Mouse (Mus musculus) MEL (cell line): ENCODE measurements around the gene Sos1. TPM values are rescaled to one million over a fixed set of nuclear protein-coding genes. Genes with fewer than 3 reads are reported as not detected.
A peak's percentile ranks its signal among the peaks of the same experiment; 100 is the strongest.

Experiments
- DNase-seq: peaks from one replicate; pipeline ENCODE4 v3.0.0; 2011; ENCODE audit warnings: low read depth, low spot score
- H3K27ac ChIP-seq: 2 replicates; pipeline ENCODE4 v1.5.1; 2012; ENCODE audit warnings: low read depth, mild to moderate bottlenecking, control low read depth, low read length, moderate library complexity; ENCODE audit not compliant: control insufficient read depth
- H3K27me3 ChIP-seq, 2 experiments: fragments of 150-350 bp in 1 of 2; sonication (generic) in 1 of 2; 2 replicates each; pipeline ENCODE4 v1.6.1; 2012; ENCODE audit warnings: low read length in 2 of 2, mild to moderate bottlenecking in 2 of 2, improper control_type of control experiment in 1 of 2, moderate library complexity in 1 of 2; ENCODE audit not compliant: insufficient read depth in 2 of 2, control insufficient read depth in 1 of 2
- H3K36me3 ChIP-seq, 2 experiments: 2 replicates each; pipeline ENCODE4 v1.6.1; 2012 to 2014; ENCODE audit warnings: low read length in 2 of 2, improper control_type of control experiment in 1 of 2, inconsistent platforms in 1 of 2, mild to moderate bottlenecking in 1 of 2; ENCODE audit not compliant: insufficient read depth in 2 of 2, control insufficient read depth in 1 of 2
- H3K4me1 ChIP-seq, 2 experiments: fragments of 150-350 bp in 1 of 2; sonication (generic) in 1 of 2; 2 replicates each; pipeline ENCODE4 v1.6.1; 2012; ENCODE audit warnings: low read length in 2 of 2, improper control_type of control experiment in 1 of 2, mild to moderate bottlenecking in 1 of 2; ENCODE audit not compliant: insufficient read depth in 2 of 2, control insufficient read depth in 1 of 2
- H3K4me3 ChIP-seq, 2 experiments: fragments of 150-350 bp in 1 of 2; sonication (generic) in 1 of 2; 2 replicates each; pipeline ENCODE4 v1.5.1; 2012; ENCODE audit warnings: low read depth in 2 of 2, low read length in 2 of 2, mild to moderate bottlenecking in 2 of 2, moderate library complexity in 2 of 2, control low read depth in 1 of 2, improper control_type of control experiment in 1 of 2; ENCODE audit not compliant: control insufficient read depth in 1 of 2, insufficient read depth in 1 of 2
- H3K79me2 ChIP-seq: 2 replicates; pipeline ENCODE4 v1.6.1; 2012; ENCODE audit warnings: mild to moderate bottlenecking, low read length, moderate library complexity; ENCODE audit not compliant: control insufficient read depth, poor library complexity, insufficient read depth
- H3K9ac ChIP-seq: 2 replicates; pipeline ENCODE4 v1.6.1; 2012; ENCODE audit warnings: low read depth, mild to moderate bottlenecking, control low read depth, low read length, moderate library complexity; ENCODE audit not compliant: control insufficient read depth, poor library complexity, severe bottlenecking
- H3K9me3 ChIP-seq: fragments of 150-350 bp; sonication (generic); replicated peaks from 2 replicates; pipeline ENCODE4 v1.6.1; 2012; ENCODE audit warnings: mild to moderate bottlenecking, low read length, improper control_type of control experiment, moderate library complexity; ENCODE audit not compliant: insufficient read depth
- BHLHE40 ChIP-seq: IDR thresholded peaks from 2 replicates; pipeline ENCODE4 v1.6.1; 2012; ENCODE audit warnings: low read depth, mild to moderate bottlenecking, inconsistent platforms, low read length, improper control_type of control experiment, borderline replicate concordance
- CHD1 ChIP-seq: IDR thresholded peaks from 2 replicates; pipeline ENCODE4 v1.6.1; 2012; ENCODE audit warnings: low read depth, mild to moderate bottlenecking, inconsistent platforms, low read length, improper control_type of control experiment
- CHD2 ChIP-seq: IDR thresholded peaks from 2 replicates; pipeline ENCODE4 v1.6.1; 2011; ENCODE audit warnings: low read length, improper control_type of control experiment
- CTCF ChIP-seq, 3 experiments: IDR thresholded peaks in 2 of 3; conservative IDR thresholded peaks in 1 of 3; 2 replicates each; pipeline ENCODE4 v1.5.1; 2011 to 2012; ENCODE audit warnings: low read length in 3 of 3, low read depth in 2 of 3, mild to moderate bottlenecking in 2 of 3, improper control_type of control experiment in 1 of 3, inconsistent platforms in 1 of 3, mixed read lengths in 1 of 3, moderate library complexity in 1 of 3; ENCODE audit not compliant: control insufficient read depth in 1 of 3, insufficient read depth in 1 of 3, poor library complexity in 1 of 3, severe bottlenecking in 1 of 3
- E2F4 ChIP-seq: IDR thresholded peaks from 2 replicates; pipeline ENCODE4 v1.6.1; 2011; ENCODE audit warnings: low read depth, low read length, improper control_type of control experiment, borderline replicate concordance
- ELF1 ChIP-seq: IDR thresholded peaks from 2 replicates; pipeline ENCODE4 v1.6.1; 2014; ENCODE audit warnings: low read depth, mild to moderate bottlenecking, inconsistent platforms, low read length, improper control_type of control experiment, moderate library complexity
- EP300 ChIP-seq, 2 experiments: IDR thresholded peaks; 2 replicates each; pipeline ENCODE4 v1.6.1; 2011; ENCODE audit warnings: improper control_type of control experiment in 2 of 2, low read length in 2 of 2, low read depth in 1 of 2, mild to moderate bottlenecking in 1 of 2
- GABPA ChIP-seq: IDR thresholded peaks from 2 replicates; pipeline ENCODE4 v1.6.1; 2012; ENCODE audit warnings: low read depth, mild to moderate bottlenecking, inconsistent platforms, low read length, improper control_type of control experiment, moderate library complexity
- GATA1 ChIP-seq: IDR thresholded peaks from 2 replicates; pipeline ENCODE4 v1.6.1; 2011; ENCODE audit warnings: low read depth, low read length, improper control_type of control experiment
- HCFC1 ChIP-seq: IDR thresholded peaks from 2 replicates; pipeline ENCODE4 v1.6.1; 2012; ENCODE audit warnings: low read depth, mild to moderate bottlenecking, inconsistent platforms, low read length, improper control_type of control experiment, moderate library complexity
- JUND ChIP-seq: IDR thresholded peaks from 2 replicates; pipeline ENCODE4 v1.6.1; 2011; ENCODE audit warnings: low read depth, mild to moderate bottlenecking, improper control_type of control experiment, low read length
- KAT2A ChIP-seq: conservative IDR thresholded peaks from 2 replicates; pipeline ENCODE4 v1.6.1; 2012; ENCODE audit warnings: low read depth, low read length, improper control_type of control experiment, inconsistent platforms
- MAFK ChIP-seq: IDR thresholded peaks from 2 replicates; pipeline ENCODE4 v1.6.1; 2011; ENCODE audit warnings: low read depth, mild to moderate bottlenecking, low read length, improper control_type of control experiment, borderline replicate concordance
- MXI1 ChIP-seq: IDR thresholded peaks from 2 replicates; pipeline ENCODE4 v1.6.1; 2011; ENCODE audit warnings: mild to moderate bottlenecking, low read depth, low read length, improper control_type of control experiment
- MYC ChIP-seq: IDR thresholded peaks from 2 replicates; pipeline ENCODE4 v1.6.1; 2011; ENCODE audit warnings: low read depth, mild to moderate bottlenecking, low read length, improper control_type of control experiment, moderate library complexity
- NRF1 ChIP-seq: IDR thresholded peaks from 2 replicates; pipeline ENCODE4 v1.6.1; 2014; ENCODE audit warnings: low read depth, mild to moderate bottlenecking, inconsistent platforms, low read length, improper control_type of control experiment, moderate library complexity; ENCODE audit not compliant: poor library complexity, insufficient read depth, severe bottlenecking
- POLR2A ChIP-seq, 2 experiments: IDR thresholded peaks; 2 replicates each; pipeline ENCODE4 v1.6.1; 2011 to 2012; ENCODE audit warnings: low read length in 2 of 2, mild to moderate bottlenecking in 2 of 2, control low read depth in 1 of 2, improper control_type of control experiment in 1 of 2, low read depth in 1 of 2, moderate library complexity in 1 of 2; ENCODE audit not compliant: control insufficient read depth in 1 of 2, insufficient read depth in 1 of 2, poor library complexity in 1 of 2
- POLR2AphosphoS2 ChIP-seq: IDR thresholded peaks from 2 replicates; pipeline ENCODE4 v1.6.1; 2011; ENCODE audit warnings: low read length, improper control_type of control experiment
- RAD21 ChIP-seq: IDR thresholded peaks from 2 replicates; pipeline ENCODE4 v1.6.1; 2011; ENCODE audit warnings: mild to moderate bottlenecking, low read depth, low read length, improper control_type of control experiment
- RCOR1 ChIP-seq: IDR thresholded peaks from 2 replicates; pipeline ENCODE4 v1.6.1; 2012; ENCODE audit warnings: low read depth, mild to moderate bottlenecking, inconsistent platforms, low read length, improper control_type of control experiment
- SIN3A ChIP-seq: IDR thresholded peaks from 2 replicates; pipeline ENCODE4 v1.6.1; 2012; ENCODE audit warnings: low read length, improper control_type of control experiment, inconsistent platforms
- SMC3 ChIP-seq: IDR thresholded peaks from 2 replicates; pipeline ENCODE4 v1.6.1; 2011; ENCODE audit warnings: low read depth, low read length, improper control_type of control experiment
- TBP ChIP-seq: IDR thresholded peaks from 2 replicates; pipeline ENCODE4 v1.8.0; 2011; ENCODE audit warnings: low read depth, low read length, improper control_type of control experiment
- TCF12 ChIP-seq: IDR thresholded peaks from 2 replicates; pipeline ENCODE4 v1.6.1; 2014; ENCODE audit warnings: low read depth, mild to moderate bottlenecking, inconsistent platforms, low read length, improper control_type of control experiment, moderate library complexity
- UBTF ChIP-seq: IDR thresholded peaks from 2 replicates; pipeline ENCODE4 v1.6.1; 2012; ENCODE audit warnings: low read depth, mild to moderate bottlenecking, inconsistent platforms, low read length, improper control_type of control experiment, moderate library complexity, borderline replicate concordance; ENCODE audit not compliant: insufficient read depth
- polyA plus RNA-seq, 2 experiments: library from polyadenylated mRNA; stranded (reverse) in 1 of 2; unstranded in 1 of 2; fragments of >175 nt in 1 of 2; fragments of >200 nt in 1 of 2; gene quantifications; 2 replicates each; pipeline versions ENCODE4 v1.2.1 to v1.2.4; 2012; ENCODE audit warnings: low replicate concordance in 2 of 2, low read depth in 1 of 2; ENCODE audit not compliant: insufficient read length in 2 of 2, insufficient read depth in 1 of 2, missing spikeins in 1 of 2
- total RNA-seq: library from RNA; depleted of rRNA; stranded (reverse); fragments of 300-350 nt; gene quantifications from 2 replicates; pipeline ENCODE4 v1.2.3, GENCODE M21; 2012

The Sos1 gene
- total and polyA plus RNA-seq, 3 experiments, result 4.6 to 20.3 (median 12.1) TPM

- H3K27ac ChIP-seq, result peak overlapping the region; percentile 42
- H3K9me3 ChIP-seq, result no peaks in the 10 kb centered on the region
- DNase-seq, result peak; percentile 76
- H3K9ac ChIP-seq, result no peak overlapping the region
- peaks cover 10% of the 10 kb centered on the region in 2 experiments for H3K4me1 ChIP-seq
- no peaks in the 10 kb centered on the region for H3K27me3 ChIP-seq
- H3K4me3 ChIP-seq, result no peak overlapping the region
- no peaks in the 10 kb centered on the region for H3K79me2 ChIP-seq
- TF ChIP-seq HCFC1, result no peak
- no peak for TF ChIP-seq CTCF (IDR thresholded peaks at IDR 0.05 in 2 of 3, conservative IDR thresholded peaks at IDR 0.05 in 1 of 3; ENCODE audit: control insufficient read depth in 1 of 3, insufficient read depth in 1 of 3, low read depth in 2 of 3, low read length in 3 of 3, poor library complexity in 1 of 3, severe bottlenecking in 1 of 3)
- TF ChIP-seq CHD2, result no peak
- TF ChIP-seq POLR2AphosphoS2, result no peak
- no peak for TF ChIP-seq GABPA
- no peak for TF ChIP-seq MYC
- TF ChIP-seq TCF12, result no peak
- no peak for TF ChIP-seq E2F4
- TF ChIP-seq TBP, result no peak
- no peak for TF ChIP-seq RCOR1
- TF ChIP-seq JUND, result no peak
- TF ChIP-seq MAFK, result no peak
- no peak for TF ChIP-seq POLR2A (IDR thresholded peaks at IDR 0.05; ENCODE audit: control insufficient read depth in 1 of 2, insufficient read depth in 1 of 2, low read depth in 1 of 2, low read length in 2 of 2, poor library complexity in 1 of 2)
- no peak for TF ChIP-seq UBTF
- no peak for TF ChIP-seq KAT2A
- TF ChIP-seq MXI1, result no peak
- no peak for TF ChIP-seq NRF1
- no peak for TF ChIP-seq CHD1
- TF ChIP-seq GATA1, result peak; percentile 29; the same call in 1 of the 2 replicates
- TF ChIP-seq BHLHE40, result no peak; the same call in 1 of the 2 replicates
- peak; percentile 36; the same call in 1 of the 2 replicates for TF ChIP-seq SIN3A
- TF ChIP-seq EP300 (IDR thresholded peaks at IDR 0.05; ENCODE audit: low read depth in 1 of 2, low read length in 2 of 2), result peak; percentile 51 to 64; a peak in 3 of 4 replicates
- 0 out of 2 replicates have a peak, but pooled peaks have one; percentile 2 for TF ChIP-seq SMC3
- no peak for TF ChIP-seq RAD21
- no peak for TF ChIP-seq ELF1
- TF ChIP-seq, all 39 proteins: peak for 4
- peaks cover 20 to 52% of the 10 kb centered on the region in 2 experiments for H3K36me3 ChIP-seq
These were observed 61.6 kb downstream of the Sos1 start for GRCm38 (mm10) chr17:80418572-80419210.
